Mouse (Mus musculus): Measurements from ENCODE around the gene Cldn3. TPM values are rescaled to one million over a fixed set of nuclear protein-coding genes. Genes with fewer than 3 reads are reported as not detected.

Cldn3 gene
- polyA plus RNA-seq, 1 experiment from 2014 or later = 4.7 TPM

DNA sequence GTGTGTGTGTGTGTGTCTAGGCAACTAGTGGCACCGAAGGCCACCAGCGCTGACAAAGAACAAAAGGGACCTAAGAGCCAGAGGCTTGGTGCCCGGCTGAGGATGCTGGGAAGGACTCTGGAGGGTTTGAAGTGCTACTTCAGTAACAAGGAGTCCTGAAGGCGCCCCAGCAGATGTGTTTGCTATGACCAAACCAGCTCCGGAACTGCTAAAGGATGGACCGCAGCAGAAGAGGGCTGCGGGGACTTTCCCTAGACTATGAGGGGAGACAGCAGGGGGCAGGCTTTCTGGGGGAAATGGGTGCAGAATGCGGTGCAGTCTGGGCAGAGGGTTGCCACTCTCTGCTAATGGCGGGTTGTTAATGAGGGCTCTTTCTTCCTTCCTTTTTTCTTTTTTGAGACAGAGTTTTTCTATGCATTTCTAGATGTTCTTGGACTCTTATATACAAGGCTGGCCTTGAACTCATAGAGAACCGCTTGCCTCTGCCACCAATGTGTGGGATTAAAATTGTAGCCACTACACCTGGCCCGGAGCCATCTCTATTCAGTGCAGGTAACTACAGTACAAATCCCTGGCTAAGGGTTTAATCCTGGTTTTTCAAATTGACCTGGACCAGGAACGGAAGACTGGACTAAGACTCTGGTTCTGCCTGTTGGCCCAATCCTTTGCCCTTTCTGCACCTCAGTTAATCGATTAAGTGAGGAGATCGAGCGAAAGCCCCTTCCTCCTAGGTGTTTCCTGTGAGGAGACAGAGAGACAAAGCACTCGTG lies 22.0 kb downstream of the Cldn3 start:
- Histone ChIP-seq H3K36me3 (ENCODE audit: control insufficient read depth, insufficient read depth) (no peaks in the 10 kb centered on the region), H3K4me3 (ENCODE audit: low read depth, low read length) (peak overlapping the region; percentile 64), H3K9me3 (replicated peaks; ENCODE audit: control insufficient read depth, low read length) (no peaks in the 10 kb centered on the region), H3K4me1 (ENCODE audit: control insufficient read depth, low read depth, low read length) (peaks cover 32% of the 10 kb centered on the region), H3K27me3 (ENCODE audit: control insufficient read depth, insufficient read depth, low read depth, low read length) (no peaks in the 10 kb centered on the region), H3K9ac (ENCODE audit: low read depth, low read length) (peak overlapping the region; percentile 80), H3K27ac (ENCODE audit: low read length) (peak overlapping the region; percentile 93), H3K4me2 (ENCODE audit: low read depth, low read length) (peak overlapping the region; percentile 99)
- WGBS (ENCODE audit: insufficient replicate concordance) = 30% methylated on average over 16 of the region's 16 CpGs
- no peak for ATAC-seq (ENCODE audit: low read depth)

DNA sequence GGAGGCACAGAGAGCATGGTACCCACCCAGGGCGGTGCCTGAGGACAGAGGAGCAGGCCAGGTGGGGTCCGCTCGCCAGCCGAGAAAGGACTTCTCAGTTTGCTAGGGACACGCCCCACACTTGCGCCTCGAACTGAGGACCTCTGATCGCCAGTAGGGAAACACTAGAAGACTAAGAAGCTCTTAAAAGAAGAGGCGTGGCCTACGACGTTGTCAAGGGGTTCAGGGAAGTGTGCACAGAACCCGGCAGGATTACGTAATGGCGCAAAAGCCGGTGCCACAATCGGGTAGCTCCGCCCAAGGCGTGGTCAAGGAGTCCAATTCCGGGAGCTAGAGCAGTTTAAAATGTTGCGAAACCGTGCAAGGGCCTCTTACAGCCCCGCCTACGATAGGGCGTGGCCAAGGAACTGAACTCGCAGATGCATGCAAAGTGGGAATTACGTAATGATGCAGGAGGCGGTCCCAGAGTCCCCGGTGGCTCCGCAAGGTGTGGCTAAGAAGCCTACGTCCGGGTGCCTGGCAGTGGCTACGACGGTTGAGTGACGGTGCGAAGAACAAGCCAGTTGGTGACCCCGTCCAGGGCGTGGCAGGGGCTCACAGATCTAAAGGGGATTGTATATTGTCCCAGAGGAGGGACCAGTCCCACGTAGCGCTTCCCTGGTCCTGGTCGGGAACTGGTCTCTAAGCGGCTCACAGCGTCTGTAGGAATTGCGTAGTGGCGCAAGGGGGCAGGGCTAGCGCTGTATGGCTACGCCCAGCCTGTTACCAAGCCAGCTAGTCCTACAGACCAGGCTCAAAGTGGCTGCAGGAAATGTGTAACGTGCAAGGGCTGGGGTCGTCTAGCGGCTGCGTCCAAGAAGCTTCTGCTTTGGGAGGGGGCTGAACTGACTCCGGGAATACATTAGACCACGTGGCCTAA lies 22.9 kb downstream of the Cldn3 start, which contains the start of gene Abhd11:
TSS of gene Abhd11 (plus strand) at position 482 of the 919 bp plus-strand sequence.
- under 1% methylated on average over 52 of the region's 52 CpGs for WGBS (ENCODE audit: insufficient replicate concordance)
- peak; percentile 83 for ATAC-seq (ENCODE audit: low read depth)
- H3K27ac ChIP-seq (ENCODE audit: low read length) = peak within 1 kb of the TSS; percentile 93

DNA sequence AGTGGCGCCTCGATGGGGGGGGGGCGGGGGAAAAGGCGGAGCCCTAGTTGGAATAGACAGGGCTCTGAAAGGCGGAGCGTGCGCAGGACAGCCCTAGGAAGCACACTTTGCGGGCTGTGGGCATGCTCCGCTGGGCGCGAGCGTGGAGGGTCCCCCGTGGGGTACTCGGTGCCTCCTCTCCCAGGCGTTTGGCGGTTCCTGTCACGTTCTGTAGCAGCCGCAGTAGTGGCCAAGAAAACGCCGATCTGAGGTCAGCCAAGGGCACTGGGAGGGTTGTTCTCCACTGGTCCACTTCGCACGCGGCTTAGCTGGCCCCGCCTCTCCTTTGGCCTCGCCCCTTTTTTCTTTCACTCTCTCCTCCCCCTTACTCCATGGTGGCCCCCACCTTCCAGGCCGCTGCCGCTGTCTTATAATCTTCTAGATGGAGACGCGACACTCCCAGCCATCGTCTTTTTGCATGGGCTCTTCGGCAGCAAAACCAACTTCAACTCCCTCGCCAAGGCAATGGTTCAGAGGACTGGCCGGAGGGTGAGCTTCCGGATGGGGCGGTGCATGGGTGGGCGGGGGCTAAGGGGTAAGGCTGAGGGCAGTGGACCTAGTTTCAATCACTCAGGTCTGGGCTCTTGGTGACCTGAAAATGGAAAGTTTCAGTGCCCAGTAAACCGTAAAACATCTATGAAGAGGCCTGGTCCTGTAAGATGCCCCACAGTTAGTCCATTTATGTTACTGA lies 23.7 kb downstream of the Cldn3 start:
- peaks cover 33% of the 10 kb centered on the region for H3K4me1 ChIP-seq (ENCODE audit: control insufficient read depth, low read depth, low read length)
- peak overlapping the region; percentile 99 for H3K4me2 ChIP-seq (ENCODE audit: low read depth, low read length)
- H3K9me3 ChIP-seq (replicated peaks; ENCODE audit: control insufficient read depth, low read length) = no peaks in the 10 kb centered on the region
- H3K9ac ChIP-seq (ENCODE audit: low read depth, low read length) = peak overlapping the region; percentile 71
- peak overlapping the region; percentile 91 for H3K27ac ChIP-seq (ENCODE audit: low read length)
- no peaks in the 10 kb centered on the region for H3K27me3 ChIP-seq (ENCODE audit: control insufficient read depth, insufficient read depth, low read depth, low read length)
- ATAC-seq (ENCODE audit: low read depth) = peak; percentile 62
- WGBS (ENCODE audit: insufficient replicate concordance) = 0% methylated on average over 35 of the region's 37 CpGs
- peak overlapping the region; percentile 64 for H3K4me3 ChIP-seq (ENCODE audit: low read depth, low read length)
- no peaks in the 10 kb centered on the region for H3K36me3 ChIP-seq (ENCODE audit: control insufficient read depth, insufficient read depth)

More for the DNA sequence above, 22.9 kb downstream of the Cldn3 start, which contains the start of gene Abhd11:
- no peaks in the 10 kb centered on the region for H3K9me3 ChIP-seq (replicated peaks; ENCODE audit: control insufficient read depth, low read length)
- H3K4me2 ChIP-seq (ENCODE audit: low read depth, low read length) = peak within 1 kb of the TSS; percentile 99
- peak within 1 kb of the TSS; percentile 64 for H3K4me3 ChIP-seq (ENCODE audit: low read depth, low read length)
- H3K9ac ChIP-seq (ENCODE audit: low read depth, low read length) = peak within 1 kb of the TSS; percentile 80
- H3K36me3 ChIP-seq (ENCODE audit: control insufficient read depth, insufficient read depth) = no peaks in the 10 kb centered on the region
- no peaks in the 10 kb centered on the region for H3K27me3 ChIP-seq (ENCODE audit: control insufficient read depth, insufficient read depth, low read depth, low read length)
- peaks cover 33% of the 10 kb centered on the region for H3K4me1 ChIP-seq (ENCODE audit: control insufficient read depth, low read depth, low read length)

DNA sequence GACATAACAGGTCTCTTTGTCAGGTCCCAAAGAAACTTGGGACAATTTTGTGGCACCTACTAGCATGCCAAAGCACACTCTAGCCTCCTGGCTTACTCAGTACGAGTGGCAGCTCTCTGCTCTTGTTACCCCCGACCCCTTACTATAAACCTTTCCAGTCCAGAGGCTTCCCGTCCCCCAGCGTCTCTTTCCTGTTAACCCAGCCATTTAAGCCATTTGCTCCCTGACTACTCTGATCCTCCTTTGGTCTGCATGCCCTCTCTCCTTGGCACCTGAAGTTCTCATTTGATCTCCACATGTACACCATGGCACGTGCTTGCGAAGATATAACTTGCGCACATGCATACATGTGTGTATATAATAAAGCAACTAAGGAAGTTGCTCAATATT lies 24.3 kb downstream of the Cldn3 start:
- Histone ChIP-seq H3K4me3 (ENCODE audit: low read depth, low read length) (peak overlapping the region; percentile 64), H3K9me3 (replicated peaks; ENCODE audit: control insufficient read depth, low read length) (no peaks in the 10 kb centered on the region), H3K36me3 (ENCODE audit: control insufficient read depth, insufficient read depth) (no peaks in the 10 kb centered on the region), H3K27ac (ENCODE audit: low read length) (peak overlapping the region; percentile 91), H3K9ac (ENCODE audit: low read depth, low read length) (peak overlapping the region; percentile 71), H3K4me1 (ENCODE audit: control insufficient read depth, low read depth, low read length) (peaks cover 33% of the 10 kb centered on the region), H3K27me3 (ENCODE audit: control insufficient read depth, insufficient read depth, low read depth, low read length) (no peaks in the 10 kb centered on the region), H3K4me2 (ENCODE audit: low read depth, low read length) (peak overlapping the region; percentile 99)
- WGBS (ENCODE audit: insufficient replicate concordance) = 46% methylated on average over 7 of the region's 7 CpGs
- no peak for ATAC-seq (ENCODE audit: low read depth)

DNA sequence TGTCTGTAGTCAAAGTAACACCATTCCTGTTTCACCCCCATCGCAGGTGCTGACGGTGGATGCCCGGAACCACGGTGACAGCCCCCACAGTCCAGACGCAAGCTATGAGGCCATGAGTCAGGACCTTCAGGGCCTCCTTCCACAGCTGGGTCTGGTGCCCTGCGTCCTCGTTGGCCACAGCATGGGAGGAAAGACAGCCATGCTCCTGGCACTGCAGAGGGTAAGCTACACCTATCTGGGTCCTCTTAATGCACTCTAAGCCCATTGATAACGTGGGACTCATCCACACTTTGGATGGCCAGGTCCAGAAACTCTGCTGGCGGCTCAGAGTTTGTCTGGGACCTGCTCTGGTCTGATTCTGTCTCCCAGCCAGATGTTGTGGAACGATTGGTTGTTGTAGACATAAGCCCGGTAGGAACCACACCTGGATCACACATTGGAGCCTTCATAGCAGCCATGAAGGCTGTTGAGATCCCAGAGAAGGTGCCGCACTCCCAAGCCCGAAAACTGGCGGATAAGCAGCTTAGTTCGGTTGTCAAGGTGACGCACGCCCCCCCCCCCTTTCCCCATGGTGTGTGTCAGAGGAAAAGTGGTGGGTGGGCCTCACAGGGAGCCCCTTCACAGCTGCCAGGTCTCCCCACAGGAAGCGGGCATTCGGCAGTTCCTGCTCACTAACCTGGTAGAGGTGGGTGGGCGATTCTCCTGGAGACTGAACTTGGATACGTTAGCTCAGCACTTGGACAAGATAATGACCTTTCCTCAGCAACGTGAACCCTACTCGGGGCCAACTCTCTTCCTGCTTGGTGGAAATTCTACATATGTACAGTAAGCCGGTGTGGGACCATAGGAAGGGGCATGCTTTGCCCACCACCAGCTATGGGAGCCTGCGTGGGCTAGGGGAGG lies 25.1 kb downstream of the Cldn3 start:
- Histone ChIP-seq H3K27ac (ENCODE audit: low read length) (no peak overlapping the region), H3K9me3 (replicated peaks; ENCODE audit: control insufficient read depth, low read length) (no peaks in the 10 kb centered on the region), H3K27me3 (ENCODE audit: control insufficient read depth, insufficient read depth, low read depth, low read length) (no peaks in the 10 kb centered on the region), H3K9ac (ENCODE audit: low read depth, low read length) (no peak overlapping the region), H3K36me3 (ENCODE audit: control insufficient read depth, insufficient read depth) (no peaks in the 10 kb centered on the region), H3K4me1 (ENCODE audit: control insufficient read depth, low read depth, low read length) (peaks cover 33% of the 10 kb centered on the region), H3K4me2 (ENCODE audit: low read depth, low read length) (no peak overlapping the region), H3K4me3 (ENCODE audit: low read depth, low read length) (no peak overlapping the region)
- no peak for ATAC-seq (ENCODE audit: low read depth)
- WGBS (ENCODE audit: insufficient replicate concordance) = 79% methylated on average over 25 of the region's 25 CpGs

DNA sequence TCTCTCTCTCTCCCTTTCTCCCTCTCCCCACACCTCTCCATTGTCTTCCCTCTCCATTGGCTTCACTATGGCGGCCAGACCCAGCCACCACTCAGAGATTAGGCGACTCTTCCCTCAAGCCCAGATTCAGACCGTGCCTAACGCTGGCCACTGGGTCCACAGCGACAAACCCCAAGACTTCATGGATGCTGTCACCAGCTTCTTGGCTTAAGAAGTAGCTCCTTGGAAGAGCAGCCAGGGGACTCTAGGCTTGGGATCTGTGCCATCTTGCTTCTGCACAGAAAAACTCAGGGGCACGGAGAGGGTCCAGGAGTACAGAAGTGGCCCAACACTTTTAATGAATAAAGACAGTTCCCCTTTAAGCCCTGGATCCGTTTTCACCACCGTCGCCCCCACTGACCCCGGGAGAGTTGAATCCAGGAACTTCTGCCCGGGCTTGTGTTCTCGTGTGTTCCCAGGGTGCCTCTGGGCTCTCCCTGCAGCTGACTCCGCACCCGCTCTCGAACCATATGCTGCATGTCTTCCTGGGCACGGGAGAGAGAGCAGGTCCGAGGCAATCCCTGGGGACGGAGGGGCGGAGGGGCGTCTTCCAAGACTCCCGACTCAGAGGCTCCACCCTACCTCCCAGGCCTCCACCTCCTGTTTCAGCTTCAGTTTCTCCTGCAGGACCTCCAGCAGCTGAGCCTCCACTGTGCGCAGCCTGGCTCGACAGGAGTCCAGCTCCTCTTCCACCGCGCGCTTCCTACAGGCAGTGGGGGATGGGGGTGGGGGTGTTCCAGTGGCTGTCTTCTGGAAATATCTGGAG lies 26.0 kb downstream of the Cldn3 start:
- H3K9ac ChIP-seq (ENCODE audit: low read depth, low read length) = no peak overlapping the region

DNA sequence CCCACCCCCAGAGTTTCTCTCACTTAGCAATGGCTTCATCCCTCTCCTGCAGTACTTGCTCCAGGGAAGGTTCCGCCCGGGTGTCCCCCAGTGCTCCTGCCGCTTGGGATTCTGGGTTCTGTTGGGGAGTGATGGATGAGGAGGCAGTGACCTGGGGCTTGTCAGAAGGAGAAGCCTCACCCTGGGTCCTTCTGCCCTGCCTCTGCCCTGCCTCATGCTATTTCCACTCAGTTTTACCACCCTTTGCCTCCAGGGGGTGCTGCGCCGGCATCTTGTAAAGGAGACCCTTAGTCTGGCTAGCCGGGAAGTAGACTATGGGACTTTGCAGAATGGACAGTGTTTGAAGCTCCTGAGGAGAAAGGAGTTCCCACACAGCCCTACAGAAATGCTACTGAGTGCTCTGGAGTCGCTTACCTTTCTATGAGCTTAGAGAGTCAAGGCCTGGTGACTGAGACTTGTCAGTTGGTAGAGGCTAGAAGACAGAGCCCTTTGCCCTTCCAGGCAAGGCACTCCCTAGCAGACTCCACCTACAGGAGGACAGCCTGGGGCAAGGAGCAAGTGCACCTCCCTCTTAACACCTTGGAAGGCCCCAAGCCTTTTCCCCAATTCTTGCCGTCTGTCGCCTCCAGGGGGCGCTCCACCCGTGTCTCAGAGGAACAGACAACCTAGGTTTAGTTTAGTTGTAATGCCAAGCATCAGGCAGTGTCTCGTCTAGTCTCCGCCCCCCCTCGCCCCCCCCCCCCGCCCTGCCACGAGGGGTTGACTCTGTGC lies 26.8 kb downstream of the Cldn3 start:
- H3K4me2 ChIP-seq (ENCODE audit: low read depth, low read length) = no peak overlapping the region
- no peak for ATAC-seq (ENCODE audit: low read depth)
- no peak overlapping the region for H3K4me3 ChIP-seq (ENCODE audit: low read depth, low read length)
- H3K4me1 ChIP-seq (ENCODE audit: control insufficient read depth, low read depth, low read length) = peaks cover 33% of the 10 kb centered on the region
- WGBS (ENCODE audit: insufficient replicate concordance) = 17% methylated on average over 16 of the region's 16 CpGs
- no peaks in the 10 kb centered on the region for H3K9me3 ChIP-seq (replicated peaks; ENCODE audit: control insufficient read depth, low read length)
- H3K27ac ChIP-seq (ENCODE audit: low read length) = no peak overlapping the region
- no peak overlapping the region for H3K9ac ChIP-seq (ENCODE audit: low read depth, low read length)
- no peaks in the 10 kb centered on the region for H3K27me3 ChIP-seq (ENCODE audit: control insufficient read depth, insufficient read depth, low read depth, low read length)
- no peaks in the 10 kb centered on the region for H3K36me3 ChIP-seq (ENCODE audit: control insufficient read depth, insufficient read depth)

More for the DNA sequence above, 26.0 kb downstream of the Cldn3 start:
- 62% methylated on average over 26 of the region's 26 CpGs for WGBS (ENCODE audit: insufficient replicate concordance)
- Histone ChIP-seq H3K27me3 (ENCODE audit: control insufficient read depth, insufficient read depth, low read depth, low read length) (no peaks in the 10 kb centered on the region), H3K36me3 (ENCODE audit: control insufficient read depth, insufficient read depth) (no peaks in the 10 kb centered on the region), H3K4me3 (ENCODE audit: low read depth, low read length) (no peak overlapping the region), H3K4me2 (ENCODE audit: low read depth, low read length) (no peak overlapping the region), H3K27ac (ENCODE audit: low read length) (no peak overlapping the region), H3K9me3 (replicated peaks; ENCODE audit: control insufficient read depth, low read length) (no peaks in the 10 kb centered on the region), H3K4me1 (ENCODE audit: control insufficient read depth, low read depth, low read length) (peaks cover 35% of the 10 kb centered on the region)
- ATAC-seq (ENCODE audit: low read depth) = no peak
